Mouse (Mus musculus): ENCODE measurements around the gene Kif16b. TPM values are rescaled to one million over a fixed set of nuclear protein-coding genes. Genes with fewer than 3 reads are reported as not detected.

Kif16b gene
- polyA plus RNA-seq, 1 experiment: not detected

DNA sequence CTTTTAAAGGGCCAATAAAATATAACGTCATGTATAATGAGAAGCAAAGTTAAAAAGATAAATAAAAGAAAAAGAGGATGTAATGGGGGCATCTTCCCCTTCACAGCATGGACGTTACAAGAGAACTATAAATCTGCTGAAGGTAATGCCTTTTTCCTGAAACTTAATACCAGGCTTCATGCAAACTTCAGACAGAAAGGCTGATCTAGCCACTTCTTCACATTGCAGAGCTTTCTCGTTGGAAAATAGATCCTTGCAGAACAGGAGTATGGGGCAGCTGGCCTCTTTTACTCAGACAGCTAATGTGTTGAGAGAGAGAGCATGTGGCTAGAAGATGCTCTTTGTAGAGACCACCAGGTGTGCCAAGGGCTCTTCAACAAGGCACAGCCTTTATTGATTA lies 276.2 kb downstream of the Kif16b start:
- Histone ChIP-seq H3K27ac (ENCODE audit: insufficient read depth, low read depth, low read length) (no peak overlapping the region), H3K4me1 (ENCODE audit: control insufficient read depth, insufficient read depth, low read length) (no peaks in the 10 kb centered on the region), H3K4me3 (ENCODE audit: insufficient read depth, low read depth, low read length) (no peak overlapping the region)
- TF ChIP-seq POLR2A (IDR thresholded peaks at IDR 0.05; ENCODE audit: insufficient read depth, low read depth, low read length) (no peak), CTCF (IDR thresholded peaks at IDR 0.05; ENCODE audit: insufficient read depth, low read depth, low read length) (no peak)
- WGBS: 71% methylated on average over 3 of the region's 3 CpGs

DNA sequence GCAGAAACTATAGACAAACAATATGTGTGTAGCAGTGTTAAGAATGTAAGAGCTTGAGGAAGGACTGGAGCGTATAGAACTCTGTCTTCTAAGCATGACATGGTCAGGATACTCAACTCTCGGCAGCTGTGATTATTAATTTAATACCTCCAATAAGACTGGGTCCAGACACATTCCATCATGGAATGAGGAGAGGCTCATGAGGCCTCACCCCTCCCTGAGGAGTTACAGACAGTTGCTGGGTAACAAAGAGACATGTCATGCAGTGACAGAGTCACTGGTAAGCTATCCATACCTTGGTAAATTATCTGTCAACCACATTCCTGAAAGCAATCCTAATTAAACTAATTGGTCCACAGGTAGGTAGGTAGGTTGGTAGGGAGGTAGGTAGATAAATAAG lies 277.1 kb downstream of the Kif16b start:
- H3K4me1 ChIP-seq (ENCODE audit: control insufficient read depth, insufficient read depth, low read length): no peaks in the 10 kb centered on the region
- TF ChIP-seq CTCF (IDR thresholded peaks at IDR 0.05; ENCODE audit: insufficient read depth, low read depth, low read length) (no peak), POLR2A (IDR thresholded peaks at IDR 0.05; ENCODE audit: insufficient read depth, low read depth, low read length) (no peak)
- H3K4me3 ChIP-seq (ENCODE audit: insufficient read depth, low read depth, low read length): no peak overlapping the region
- 95% methylated on average over 2 of the region's 2 CpGs for WGBS
- no peak overlapping the region for H3K27ac ChIP-seq (ENCODE audit: insufficient read depth, low read depth, low read length)

DNA sequence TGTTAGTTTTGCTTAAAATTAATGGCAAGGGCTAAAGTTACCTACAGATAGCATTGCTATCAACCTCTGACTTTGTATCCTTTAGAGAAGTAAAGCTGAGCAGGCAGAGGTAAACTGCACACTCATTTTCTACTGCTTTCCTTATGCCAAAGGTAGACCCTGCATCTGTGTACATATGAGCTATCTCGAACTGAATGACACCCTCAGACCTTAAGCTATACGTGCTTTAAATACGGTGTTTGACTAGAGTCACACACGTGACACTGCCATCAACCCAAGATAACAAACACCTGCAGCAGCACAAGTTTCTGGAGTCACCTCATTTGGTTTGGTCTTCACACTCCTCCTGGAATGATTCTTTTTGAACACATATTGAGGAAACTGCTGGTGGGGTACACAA lies 280.2 kb downstream of the Kif16b start:
- WGBS: 95% methylated on average over 4 of the region's 4 CpGs
- H3K4me3 ChIP-seq (ENCODE audit: insufficient read depth, low read depth, low read length): no peak overlapping the region
- TF ChIP-seq CTCF (IDR thresholded peaks at IDR 0.05; ENCODE audit: insufficient read depth, low read depth, low read length): no peak
- no peak for TF ChIP-seq POLR2A (IDR thresholded peaks at IDR 0.05; ENCODE audit: insufficient read depth, low read depth, low read length)
- H3K27ac ChIP-seq (ENCODE audit: insufficient read depth, low read depth, low read length): no peak overlapping the region
- H3K4me1 ChIP-seq (ENCODE audit: control insufficient read depth, insufficient read depth, low read length): no peaks in the 10 kb centered on the region

DNA sequence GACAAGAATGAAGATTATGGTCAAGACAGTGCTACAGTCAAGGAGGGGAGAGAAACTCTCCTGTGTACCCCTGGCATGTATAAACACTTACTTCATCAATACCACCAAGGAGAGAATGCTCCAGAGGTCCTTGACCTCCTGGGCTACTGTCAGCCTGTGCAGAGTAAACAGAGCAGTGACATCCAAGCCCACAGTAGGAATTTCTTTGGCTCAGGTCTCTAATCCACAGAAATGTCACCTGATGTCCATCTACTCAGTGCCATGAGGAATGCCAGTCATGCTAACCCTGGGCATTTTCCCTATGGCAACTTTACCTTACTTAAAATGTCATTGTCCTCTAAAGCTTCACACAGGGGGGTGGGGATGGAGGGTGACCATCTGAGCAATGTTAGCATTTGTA lies 281.4 kb downstream of the Kif16b start:
- H3K27ac ChIP-seq (ENCODE audit: insufficient read depth, low read depth, low read length): no peak overlapping the region
- no peaks in the 10 kb centered on the region for H3K4me1 ChIP-seq (ENCODE audit: control insufficient read depth, insufficient read depth, low read length)
- H3K4me3 ChIP-seq (ENCODE audit: insufficient read depth, low read depth, low read length): no peak overlapping the region
- TF ChIP-seq POLR2A (IDR thresholded peaks at IDR 0.05; ENCODE audit: insufficient read depth, low read depth, low read length) (no peak), CTCF (IDR thresholded peaks at IDR 0.05; ENCODE audit: insufficient read depth, low read depth, low read length) (no peak)

DNA sequence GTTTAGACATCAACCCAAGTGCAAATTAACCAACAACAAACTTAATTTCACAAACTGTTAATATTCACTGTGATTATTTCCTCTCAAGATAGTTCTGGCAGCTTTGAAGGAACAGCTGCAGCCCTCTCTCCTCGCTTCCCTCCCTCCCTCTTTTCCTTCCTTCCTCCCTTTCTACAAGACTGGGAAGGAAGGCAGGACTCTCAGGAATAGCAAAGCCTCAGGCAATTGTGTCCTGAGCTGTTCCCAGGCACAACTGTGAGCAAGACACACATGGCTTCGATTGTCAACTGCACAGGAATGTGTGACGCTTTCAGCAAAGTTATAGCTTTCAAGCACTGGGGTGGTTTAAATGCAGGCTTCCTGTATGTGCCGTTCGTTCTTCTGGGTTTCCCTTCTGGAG lies 286.8 kb downstream of the Kif16b start:
- Histone ChIP-seq H3K4me1 (ENCODE audit: control insufficient read depth, insufficient read depth, low read length) (peaks cover 3% of the 10 kb centered on the region; the same call in 1 of the 2 replicates), H3K27ac (ENCODE audit: insufficient read depth, low read depth, low read length) (no peak overlapping the region), H3K4me3 (ENCODE audit: insufficient read depth, low read depth, low read length) (no peak overlapping the region)
- 47% methylated on average over 5 of the region's 5 CpGs for WGBS
- TF ChIP-seq CTCF (IDR thresholded peaks at IDR 0.05; ENCODE audit: insufficient read depth, low read depth, low read length) (no peak), POLR2A (IDR thresholded peaks at IDR 0.05; ENCODE audit: insufficient read depth, low read depth, low read length) (no peak)

DNA sequence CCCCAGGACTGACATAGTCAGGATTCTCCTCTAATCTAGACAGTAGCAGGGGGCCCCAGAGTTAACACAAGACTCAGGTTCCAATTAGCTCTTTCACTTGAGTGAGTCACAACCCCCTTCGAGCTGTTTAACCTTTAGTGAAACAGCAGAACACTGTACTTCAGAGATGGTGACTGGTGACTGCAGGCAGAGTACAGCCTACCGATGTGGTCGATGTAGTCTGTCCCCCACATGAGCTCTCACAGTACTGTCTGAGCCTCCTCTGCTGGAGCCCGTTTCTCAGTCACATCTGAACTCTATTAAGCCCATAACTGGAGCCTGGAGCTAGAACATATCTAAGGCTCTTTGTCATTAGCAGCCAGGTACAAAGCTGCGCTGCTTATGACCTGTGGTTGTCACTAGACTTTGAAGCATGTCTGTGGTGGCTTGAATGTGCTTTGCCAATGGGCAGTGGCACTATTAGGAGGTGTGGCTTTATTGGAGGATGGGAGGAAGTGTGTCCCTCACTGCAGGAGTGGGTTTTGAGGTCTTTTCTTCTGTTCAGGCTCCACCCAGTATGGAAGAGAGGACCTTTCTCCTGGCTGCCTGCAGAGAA lies 288.9 kb downstream of the Kif16b start:
- Histone ChIP-seq H3K4me1 (ENCODE audit: control insufficient read depth, insufficient read depth, low read length) (peaks cover 3% of the 10 kb centered on the region; the same call in 1 of the 2 replicates), H3K4me3 (ENCODE audit: insufficient read depth, low read depth, low read length) (no peak overlapping the region), H3K27ac (ENCODE audit: insufficient read depth, low read depth, low read length) (no peak overlapping the region)
- TF ChIP-seq POLR2A (IDR thresholded peaks at IDR 0.05; ENCODE audit: insufficient read depth, low read depth, low read length) (no peak), CTCF (IDR thresholded peaks at IDR 0.05; ENCODE audit: insufficient read depth, low read depth, low read length) (no peak)
- WGBS: 67% methylated on average over 5 of the region's 5 CpGs

DNA sequence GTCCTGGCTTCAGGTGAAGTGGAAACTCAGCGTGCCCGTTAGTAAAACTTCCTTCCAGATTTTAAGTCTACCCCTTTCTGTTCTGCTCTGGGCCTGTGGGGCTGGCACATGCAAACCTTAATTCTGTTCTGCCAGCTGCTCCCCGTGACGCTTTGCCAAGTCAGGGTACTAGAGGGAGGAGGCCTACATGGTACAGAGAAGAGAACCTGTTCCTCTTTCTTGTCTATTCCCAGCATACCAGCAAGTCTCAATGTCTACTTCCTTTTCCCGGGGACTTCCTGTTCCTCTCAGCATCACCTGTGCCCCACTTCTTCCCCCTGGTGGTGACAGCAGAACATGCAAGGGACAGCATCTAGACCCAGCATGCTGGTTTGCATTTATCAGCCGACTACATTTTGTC lies 290.2 kb downstream of the Kif16b start:
- H3K4me1 ChIP-seq (ENCODE audit: control insufficient read depth, insufficient read depth, low read length): peaks cover 3% of the 10 kb centered on the region; the same call in 1 of the 2 replicates
- TF ChIP-seq POLR2A (IDR thresholded peaks at IDR 0.05; ENCODE audit: insufficient read depth, low read depth, low read length) (no peak), CTCF (IDR thresholded peaks at IDR 0.05; ENCODE audit: insufficient read depth, low read depth, low read length) (no peak)
- no peak overlapping the region for H3K27ac ChIP-seq (ENCODE audit: insufficient read depth, low read depth, low read length)
- H3K4me3 ChIP-seq (ENCODE audit: insufficient read depth, low read depth, low read length): no peak overlapping the region
- WGBS: 67% methylated on average over 6 of the region's 6 CpGs

DNA sequence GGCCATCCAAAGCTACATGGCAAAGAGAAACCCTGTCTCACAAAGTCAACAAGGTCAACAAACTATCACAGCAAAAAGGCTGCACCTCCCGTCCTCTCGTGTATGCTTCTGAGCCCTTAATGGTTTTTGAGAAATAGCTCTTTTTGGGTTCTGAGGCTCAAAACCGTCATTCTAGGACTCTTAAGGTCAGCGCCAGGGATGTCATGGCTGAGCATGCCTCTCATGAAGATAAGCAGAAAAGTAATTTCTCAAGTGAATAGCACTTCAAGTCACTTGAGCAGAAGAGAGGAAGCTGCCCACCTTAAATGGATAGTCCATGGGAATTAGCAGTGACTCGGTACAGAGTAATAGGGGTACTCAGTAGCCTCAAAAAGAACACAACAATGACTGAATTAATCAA lies 291.1 kb downstream of the Kif16b start:
- Histone ChIP-seq H3K4me1 (ENCODE audit: control insufficient read depth, insufficient read depth, low read length) (peaks cover 3% of the 10 kb centered on the region; the same call in 1 of the 2 replicates), H3K4me3 (ENCODE audit: insufficient read depth, low read depth, low read length) (no peak overlapping the region), H3K27ac (ENCODE audit: insufficient read depth, low read depth, low read length) (no peak overlapping the region)
- WGBS: 96% methylated on average over 5 of the region's 5 CpGs
- TF ChIP-seq CTCF (IDR thresholded peaks at IDR 0.05; ENCODE audit: insufficient read depth, low read depth, low read length) (no peak), POLR2A (IDR thresholded peaks at IDR 0.05; ENCODE audit: insufficient read depth, low read depth, low read length) (no peak)

DNA sequence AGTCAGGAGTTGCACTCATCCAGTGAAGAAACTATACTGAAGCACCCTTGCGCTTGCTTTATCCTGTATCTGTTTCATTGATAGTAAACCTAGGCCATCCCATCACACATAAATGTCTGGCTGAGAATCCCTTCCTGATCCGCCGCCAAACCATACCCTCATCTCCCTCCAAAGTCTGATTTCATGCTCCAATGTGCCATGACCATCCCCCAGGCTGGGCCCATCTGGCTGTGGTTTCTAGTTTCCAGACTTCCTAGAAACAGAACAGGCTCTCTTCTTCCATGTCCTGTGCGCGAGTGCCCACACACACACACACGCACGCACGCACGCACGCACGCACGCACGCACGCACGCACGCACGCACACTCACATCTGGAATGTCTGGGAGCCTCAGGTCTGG lies 292.6 kb downstream of the Kif16b start:
- 93% methylated on average over 17 of the region's 17 CpGs for WGBS
- no peak overlapping the region for H3K27ac ChIP-seq (ENCODE audit: insufficient read depth, low read depth, low read length)
- no peaks in the 10 kb centered on the region for H3K4me1 ChIP-seq (ENCODE audit: control insufficient read depth, insufficient read depth, low read length)
- H3K4me3 ChIP-seq (ENCODE audit: insufficient read depth, low read depth, low read length): no peak overlapping the region
- TF ChIP-seq CTCF (IDR thresholded peaks at IDR 0.05; ENCODE audit: insufficient read depth, low read depth, low read length): no peak

DNA sequence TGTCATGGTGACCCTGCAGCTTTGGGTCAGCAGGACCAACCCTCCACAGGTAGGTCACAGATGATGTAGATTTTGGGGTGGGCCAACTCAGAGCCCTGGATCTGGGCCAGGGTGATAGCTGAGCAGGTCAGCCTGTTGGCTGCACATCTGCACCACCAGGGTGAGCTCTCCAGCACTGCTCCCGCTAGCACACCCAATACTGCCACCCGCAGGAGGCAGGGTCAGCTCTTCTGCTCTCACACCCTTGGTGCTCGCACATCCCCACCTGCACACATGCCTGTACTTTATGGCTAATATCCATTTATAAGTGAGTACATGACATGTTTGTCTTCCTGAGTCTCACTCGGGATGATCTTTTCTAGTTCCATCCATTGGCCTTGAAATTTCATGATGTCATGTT lies 296.6 kb downstream of the Kif16b start:
- Histone ChIP-seq H3K4me1 (ENCODE audit: control insufficient read depth, insufficient read depth, low read length) (no peaks in the 10 kb centered on the region), H3K4me3 (ENCODE audit: insufficient read depth, low read depth, low read length) (no peak overlapping the region), H3K27ac (ENCODE audit: insufficient read depth, low read depth, low read length) (no peak overlapping the region)
- TF ChIP-seq CTCF (IDR thresholded peaks at IDR 0.05; ENCODE audit: insufficient read depth, low read depth, low read length) (no peak), POLR2A (IDR thresholded peaks at IDR 0.05; ENCODE audit: insufficient read depth, low read depth, low read length) (no peak)
- WGBS: 93% methylated on average over 4 of the region's 4 CpGs

Measured in olfactory bulb, adult 2 months (tissue).